Mouse (Mus musculus) heart, embryonic 11.5 days (tissue): ENCODE measurements around the gene Gtse1. TPM values are rescaled to one million over a fixed set of nuclear protein-coding genes. Genes with fewer than 3 reads are reported as not detected.

Source experiments
- ATAC-seq: fragments of 200-750 bp; cut with Nextera tagmentation; replicated peaks from 2 replicates; pipeline ENCODE4 v1.8.0; 2017; ENCODE audit warnings: moderate library complexity; ENCODE audit not compliant: insufficient number of reproducible peaks, low FRiP score, low TSS enrichment
- H3K27ac ChIP-seq: fragments of 300-500 bp; sonication (generic); 2 replicates; pipeline ENCODE4 v1.5.1; 2014; ENCODE audit warnings: mild to moderate bottlenecking, low read depth, low read length
- H3K27me3 ChIP-seq: fragments of 300-500 bp; sonication (generic); 2 replicates; pipeline ENCODE4 v1.6.1; 2014; ENCODE audit warnings: mild to moderate bottlenecking, low read length, mixed read lengths; ENCODE audit not compliant: control insufficient read depth, insufficient read depth
- H3K36me3 ChIP-seq: fragments of 300-500 bp; sonication (generic); 2 replicates; pipeline ENCODE4 v1.6.1; 2014; ENCODE audit warnings: mild to moderate bottlenecking, low read length, moderate library complexity, mixed read lengths; ENCODE audit not compliant: control insufficient read depth, insufficient read depth
- H3K4me1 ChIP-seq: fragments of 300-500 bp; sonication (generic); 2 replicates; pipeline ENCODE4 v1.6.1; 2014; ENCODE audit warnings: low read length; ENCODE audit not compliant: control insufficient read depth, insufficient read depth
- H3K4me2 ChIP-seq: fragments of 300-500 bp; sonication (generic); 2 replicates; pipeline ENCODE4 v1.6.1; 2014; ENCODE audit warnings: mild to moderate bottlenecking, moderate library complexity
- H3K4me3 ChIP-seq: fragments of 300-500 bp; sonication (generic); 2 replicates; pipeline ENCODE4 v1.5.1; 2014; ENCODE audit warnings: low read depth, low read length
- H3K9ac ChIP-seq: fragments of 300-500 bp; sonication (generic); 2 replicates; pipeline ENCODE4 v1.6.1; 2014; ENCODE audit warnings: mild to moderate bottlenecking, low read depth, low read length, moderate library complexity
- H3K9me3 ChIP-seq: fragments of 300-500 bp; sonication (generic); replicated peaks from 2 replicates; pipeline ENCODE4 v1.6.1; 2016; ENCODE audit warnings: low read length; ENCODE audit not compliant: control insufficient read depth
- WGBS: fragments of 180-500 bp; shearing (Covaris S2); extraction: QIAGEN DNeasy Blood & Tissue Kit; methylation state at CpG from one replicate; pipeline ENCODE4 v1.1.7; 2014; ENCODE audit not compliant: insufficient replicate concordance; 5-methylcytosine and 5-hydroxymethylcytosine counted together
- polyA plus RNA-seq: library from polyadenylated mRNA; unstranded; fragments of >200 nt; fragmentation: Nextera tagmentation; extraction: Ambion mirVana; gene quantifications from 2 replicates; pipeline ENCODE4 v1.2.1, GENCODE M21; 2014

Gtse1 gene
- polyA plus RNA-seq, 1 experiment from 2014 or later = 24.4 TPM

- WGBS = 85% methylated on average over 11 of the region's 11 CpGs
- Histone ChIP-seq H3K9me3 (no peaks in the 10 kb centered on the region), H3K27me3 (no peaks in the 10 kb centered on the region), H3K4me1 (peaks cover 3% of the 10 kb centered on the region; the same call in 1 of the 2 replicates), H3K27ac (no peak overlapping the region), H3K36me3 (no peaks in the 10 kb centered on the region), H3K4me2 (no peak overlapping the region), H3K9ac (no peak overlapping the region), H3K4me3 (no peak overlapping the region)
- no peak for ATAC-seq
These were observed 62.3 kb downstream of the Gtse1 start for GRCm38 (mm10) chr15:85921855-85922254.

Other genes with a start within 250 kb of the Gtse1 start
- gene Ppara, start 124.8 kb upstream of the Gtse1 start, polyA plus RNA-seq = 1.7 and 2.8 TPM in 2 replicates
- gene Cdpf1, start 48.0 kb upstream of the Gtse1 start, polyA plus RNA-seq = 37.1 and 41.5 TPM in 2 replicates
- 0.14 TPM in 2 replicates for gene Pkdrej, start 38.0 kb upstream of the Gtse1 start, polyA plus RNA-seq
- gene Ttc38, start 27.4 kb upstream of the Gtse1 start, polyA plus RNA-seq = 2.7 and 4.0 TPM in 2 replicates
- 24.0 and 26.4 TPM in 2 replicates for gene Trmu, start 19.6 kb downstream of the Gtse1 start, polyA plus RNA-seq
- gene Celsr1, start 174.0 kb downstream of the Gtse1 start, polyA plus RNA-seq = 2.1 and 2.2 TPM in 2 replicates
- 4.9 and 6.5 TPM in 2 replicates for gene Gramd4, start 197.9 kb downstream of the Gtse1 start, polyA plus RNA-seq